Mouse (Mus musculus) bone marrow macrophage, adult 2 months (primary cell): ENCODE data around the gene Mrpl12.

Source experiments
- CTCF ChIP-seq: IDR thresholded peaks from 2 replicates; pipeline ENCODE4 v1.5.1; 2012; ENCODE audit warnings: low read depth, mild to moderate bottlenecking, low read length, moderate library complexity
- POLR2A ChIP-seq: IDR thresholded peaks from 2 replicates; pipeline ENCODE4 v1.6.1; 2012; ENCODE audit warnings: mild to moderate bottlenecking, low read depth, low read length, borderline replicate concordance

DNA sequence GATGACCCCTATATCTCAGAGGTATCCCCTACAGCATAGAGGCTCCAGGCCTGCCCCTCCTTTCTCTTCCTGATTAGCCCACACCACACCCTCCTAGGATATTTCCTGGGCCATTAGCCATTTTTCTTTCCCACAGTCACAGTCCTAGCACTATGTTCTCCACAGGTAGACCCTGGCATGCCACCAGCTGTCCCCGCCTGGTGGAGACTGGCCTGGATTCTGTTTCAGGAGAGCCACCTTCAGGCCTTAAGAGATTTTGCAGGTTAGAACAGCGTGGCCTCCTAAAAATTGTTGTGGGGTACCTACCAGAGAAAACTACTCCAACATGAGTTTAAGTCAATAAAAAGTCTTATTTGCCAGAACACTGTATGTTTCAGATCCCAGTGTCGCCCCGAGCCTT is 22.5 kb downstream of the Mrpl12 start:
- TF ChIP-seq CTCF (no peak), POLR2A (no peak)
